Comparison of ENCODE assay signal across 15 mouse cellular contexts in the genomic region with DNA sequence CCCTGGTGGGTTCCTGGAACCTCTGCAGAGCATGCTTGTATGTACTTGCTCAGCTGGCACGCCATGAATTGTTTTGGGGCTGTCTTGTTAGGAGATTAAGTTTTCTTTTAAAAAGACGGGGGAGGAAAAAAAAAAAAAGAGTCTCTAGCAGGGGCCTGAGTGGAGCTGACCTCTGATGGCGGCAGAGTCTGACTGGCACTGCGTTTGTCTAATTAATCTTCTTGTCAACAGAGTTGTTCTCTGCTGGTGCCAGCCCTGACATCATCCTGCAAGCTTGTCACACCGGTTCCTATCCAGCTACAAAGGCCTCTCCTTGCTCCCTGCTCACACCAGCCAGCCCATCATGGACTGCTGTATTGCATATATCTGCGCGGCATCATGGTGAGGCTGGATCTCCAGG.
A peak's percentile ranks its signal among the peaks of the same experiment; 100 is the strongest.
DNase-seq lines count a peak whose midpoint lies in the region; ATAC-seq and TF ChIP-seq lines count a peak whose summit lies in the region.
"Had no signal": no experiment of that assay in that cellular context is flagged by ENCODE, and none has a peak within 500 bp of the region (broad histone marks: within the 10 kb centered on the region; RNA-seq: fewer than 3 reads in every experiment).

No protein-coding gene starts in this region.

- intact Hi-C loops in gastrocnemius, adult 2 months (cut with DNase I) = loop anchor here (2.0 kb wide), 2 partner anchors 621 to 825 kb away; no protein-coding TSS in a partner anchor
- intact Hi-C loops in left cerebral cortex, postnatal 25 days (cut with DNase I) = loop anchor here (2.0 to 10.0 kb wide), 3 partner anchors 533 to 729 kb away; no protein-coding TSS in a partner anchor

- H3K4me1 ChIP-seq in hindbrain, postnatal 0 days (ENCODE audit: insufficient read depth, low read length) = peaks cover 5% of the 10 kb centered on the region; the same call in 1 of the 2 replicates
- peaks cover 27% of the 10 kb centered on the region for H3K4me1 ChIP-seq in hindbrain, embryonic 12.5 days
- peaks cover 43% of the 10 kb centered on the region for H3K4me1 ChIP-seq in limb, embryonic 15.5 days
- H3K4me1 ChIP-seq: liver, embryonic 12.5 days had no signal

- H3K4me3 ChIP-seq in hindbrain, postnatal 0 days (ENCODE audit: low read length) = no peak overlapping the region
- H3K4me3 ChIP-seq in hindbrain, embryonic 12.5 days = no peak overlapping the region
- H3K4me3 ChIP-seq in limb, embryonic 15.5 days = no peak overlapping the region
- H3K4me3 ChIP-seq in gastrocnemius, adult 2 months = no peak overlapping the region
- H3K4me3 ChIP-seq: liver, embryonic 12.5 days; megakaryocyte, embryonic 14.5 days had no signal

- no peaks in the 10 kb centered on the region for H3K36me3 ChIP-seq in hindbrain, postnatal 0 days (ENCODE audit: insufficient read depth, low read length)
- no peaks in the 10 kb centered on the region for H3K36me3 ChIP-seq in hindbrain, embryonic 12.5 days
- no peaks in the 10 kb centered on the region for H3K36me3 ChIP-seq in limb, embryonic 15.5 days
- H3K36me3 ChIP-seq: liver, embryonic 12.5 days had no signal

- no peak overlapping the region for H3K9ac ChIP-seq in hindbrain, postnatal 0 days (replicated peaks; ENCODE audit: low read length)
- H3K9ac ChIP-seq in hindbrain, embryonic 12.5 days = no peak overlapping the region
- no peak overlapping the region for H3K9ac ChIP-seq in limb, embryonic 15.5 days
- H3K9ac ChIP-seq: liver, embryonic 12.5 days had no signal

- no peak overlapping the region for H3K27ac ChIP-seq in hindbrain, postnatal 0 days
- H3K27ac ChIP-seq in hindbrain, embryonic 12.5 days = no peak overlapping the region
- peak overlapping the region; percentile 68 for H3K27ac ChIP-seq in limb, embryonic 15.5 days
- H3K27ac ChIP-seq in gastrocnemius, adult 2 months = no peak overlapping the region
- H3K27ac ChIP-seq: kidney, postnatal 0 days; liver, embryonic 12.5 days had no signal

- TF ChIP-seq CTCF in hindbrain, postnatal 0 days (IDR thresholded peaks at IDR 0.05; ENCODE audit: low read depth) = no peak
- TF ChIP-seq CTCF in gastrocnemius, adult 2 months (IDR thresholded peaks at IDR 0.05) = no peak

- no peaks in the 10 kb centered on the region for H3K27me3 ChIP-seq in hindbrain, postnatal 0 days (ENCODE audit: insufficient read depth, low read length)
- H3K27me3 ChIP-seq in hindbrain, embryonic 12.5 days = peaks cover 25% of the 10 kb centered on the region; the same call in 1 of the 2 replicates
- H3K27me3 ChIP-seq in limb, embryonic 15.5 days = 0 out of 2 replicates have a peak, but pooled peaks cover 4% of the 10 kb centered on the region
- H3K27me3 ChIP-seq: liver, embryonic 12.5 days had no signal

- no peak overlapping the region for H3K4me2 ChIP-seq in hindbrain, postnatal 0 days (ENCODE audit: low read depth, low read length)
- H3K4me2 ChIP-seq in hindbrain, embryonic 12.5 days (replicated peaks) = no peak overlapping the region
- H3K4me2 ChIP-seq in limb, embryonic 15.5 days = no peak overlapping the region
- H3K4me2 ChIP-seq: liver, embryonic 12.5 days had no signal

- H3K9me3 ChIP-seq in hindbrain, postnatal 0 days (ENCODE audit: low read length) = no peaks in the 10 kb centered on the region
- no peaks in the 10 kb centered on the region for H3K9me3 ChIP-seq in hindbrain, embryonic 12.5 days (replicated peaks)
- H3K9me3 ChIP-seq in limb, embryonic 15.5 days = no peaks in the 10 kb centered on the region
- H3K9me3 ChIP-seq: liver, embryonic 12.5 days; megakaryocyte, embryonic 14.5 days had no signal

- peak; percentile 23 for DNase-seq in hindbrain, postnatal 0 days (ENCODE audit: low spot score)
- peak; percentile 48 to 71 for DNase-seq in urinary bladder, adult 18-20 months (ENCODE audit: low spot score in 2 of 2)
- DNase-seq in urinary bladder, postnatal 10 days (ENCODE audit: low spot score) = no peak
- DNase-seq in urinary bladder, postnatal 36 days (ENCODE audit: low spot score in 2 of 2) = peak; percentile 65 to 72
- no peak for DNase-seq in gastrocnemius, adult 2 months
- DNase-seq in left cerebral cortex, postnatal 25 days (ENCODE audit: low spot score in 2 of 2) = no peak
- DNase-seq: cerebellum, adult 8-10 months; gastrocnemius, postnatal 14 days; thymus, adult 2 months had no signal

- no peak for ATAC-seq in hindbrain, postnatal 0 days
- ATAC-seq in hindbrain, embryonic 12.5 days (ENCODE audit: low FRiP score) = no peak
- no peak for ATAC-seq in limb, embryonic 15.5 days (ENCODE audit: insufficient number of reproducible peaks, low FRiP score, low TSS enrichment, low read depth)
- ATAC-seq: activated CD4-positive, CD25-positive, alpha-beta regulatory T cell, adult 4 months; liver, embryonic 12.5 days had no signal

- 35% methylated on average over 7 of the region's 7 CpGs for WGBS in hindbrain, postnatal 0 days
- 38% methylated on average over 7 of the region's 7 CpGs for WGBS in hindbrain, embryonic 12.5 days
- 45% methylated on average over 7 of the region's 7 CpGs for WGBS in limb, embryonic 15.5 days

Comparison
In these comparisons a context has a peak if more than half of its experiments do, and no peak if none do; other contexts are left out.
1. DNase-seq: peak in hindbrain, postnatal 0 days (single experiment), urinary bladder, adult 18-20 months (2 of 2) and urinary bladder, postnatal 36 days (2 of 2); none in urinary bladder, postnatal 10 days (single experiment), gastrocnemius, adult 2 months (single experiment) and left cerebral cortex, postnatal 25 days (0 of 2).